Comparison of ENCODE assay signal across 10 mouse cellular contexts in genomic region chr3:35149251-35149691, GRCm38 (mm10).
A peak's percentile ranks its signal among the peaks of the same experiment; 100 is the strongest.
DNase-seq lines count a peak whose midpoint lies in the region; ATAC-seq lines count a peak whose summit lies in the region.
"Had no signal": no experiment of that assay in that cellular context is flagged by ENCODE, and none has a peak within 500 bp of the region (broad histone marks: within the 10 kb centered on the region; RNA-seq: fewer than 3 reads in every experiment).

No protein-coding gene starts in this region.

- H3K9me3 ChIP-seq in midbrain, embryonic 13.5 days: peaks cover 5% of the 10 kb centered on the region; the same call in 1 of the 2 replicates
- H3K9me3 ChIP-seq: embryonic facial prominence, embryonic 12.5 days had no signal

- H3K4me2 ChIP-seq in midbrain, embryonic 13.5 days (replicated peaks): 0 out of 2 replicates have a peak overlapping the region, but pooled peaks have one; percentile 7
- H3K4me2 ChIP-seq: embryonic facial prominence, embryonic 12.5 days had no signal

- no peak overlapping the region for H3K9ac ChIP-seq in midbrain, embryonic 13.5 days (replicated peaks)
- H3K9ac ChIP-seq: embryonic facial prominence, embryonic 12.5 days had no signal

- H3K36me3 ChIP-seq in midbrain, embryonic 13.5 days: no peaks in the 10 kb centered on the region
- H3K36me3 ChIP-seq: embryonic facial prominence, embryonic 12.5 days had no signal

- no peaks in the 10 kb centered on the region for H3K27me3 ChIP-seq in midbrain, embryonic 13.5 days
- H3K27me3 ChIP-seq: embryonic facial prominence, embryonic 12.5 days; megakaryocyte, embryonic 14.5 days had no signal

- ATAC-seq in midbrain, embryonic 13.5 days: peak; percentile 79

- 34% methylated on average over 12 of the region's 12 CpGs for WGBS in midbrain, embryonic 13.5 days

- H3K4me1 ChIP-seq in midbrain, embryonic 13.5 days (replicated peaks): peaks cover 9% of the 10 kb centered on the region; the same call in 1 of the 2 replicates
- H3K4me1 ChIP-seq: embryonic facial prominence, embryonic 12.5 days; megakaryocyte, embryonic 14.5 days had no signal

- peak overlapping the region; percentile 14; the same call in 1 of the 2 replicates for H3K27ac ChIP-seq in midbrain, embryonic 13.5 days
- H3K27ac ChIP-seq: embryonic facial prominence, embryonic 12.5 days had no signal

- H3K4me3 ChIP-seq in midbrain, embryonic 13.5 days (replicated peaks): no peak overlapping the region
- H3K4me3 ChIP-seq: embryonic facial prominence, embryonic 12.5 days; megakaryocyte, embryonic 14.5 days had no signal

- peak; percentile 66 to 82 for DNase-seq in cerebellum, postnatal 10 days
- DNase-seq in cerebellum, adult 9-10 months: no peak
- peak; percentile 12 for DNase-seq in urinary bladder, postnatal 14 days (ENCODE audit: low spot score)
- no peak for DNase-seq in urinary bladder, adult 2 months (ENCODE audit: low spot score)
- peak; percentile 8 to 9 for DNase-seq in layer of hippocampus, postnatal 36 days
- DNase-seq in thymus, adult 18-20 months: no peak
- DNase-seq in urinary bladder, postnatal 36 days (ENCODE audit: low spot score in 2 of 2): no peak

Comparison
In these comparisons a context has a peak if more than half of its experiments do, and no peak if none do; other contexts are left out.
1. DNase-seq: peak in cerebellum, postnatal 10 days (2 of 2), urinary bladder, postnatal 14 days (single experiment) and layer of hippocampus, postnatal 36 days (2 of 2); none in cerebellum, adult 9-10 months (single experiment), urinary bladder, adult 2 months (single experiment), thymus, adult 18-20 months (0 of 2) and urinary bladder, postnatal 36 days (0 of 2).